Mouse (Mus musculus) intestine, embryonic 16.5 days (tissue): ENCODE measurements around the gene Nos2. TPM values are rescaled to one million over a fixed set of nuclear protein-coding genes. Genes with fewer than 3 reads are reported as not detected.

Experiments used
- ATAC-seq: fragments of 200-750 bp; cut with Nextera tagmentation; 2 replicates; pipeline ENCODE4 v1.8.0; 2017; ENCODE audit warnings: moderate TSS enrichment, moderate library complexity
- H3K27ac ChIP-seq: fragments of 300-500 bp; sonication (generic); 2 replicates; pipeline ENCODE4 v1.5.1; 2014; ENCODE audit warnings: mild to moderate bottlenecking, low read length
- H3K27me3 ChIP-seq: fragments of 300-500 bp; sonication (generic); replicated peaks from 2 replicates; pipeline ENCODE4 v1.6.1; 2014; ENCODE audit warnings: low read length, control low read depth, mixed read lengths; ENCODE audit not compliant: control insufficient read depth, insufficient read depth
- H3K36me3 ChIP-seq: fragments of 300-500 bp; sonication (generic); 2 replicates; pipeline ENCODE4 v1.6.1; 2014; ENCODE audit warnings: low read length, control low read depth; ENCODE audit not compliant: control insufficient read depth, insufficient read depth
- H3K4me1 ChIP-seq: fragments of 300-500 bp; sonication (generic); 2 replicates; pipeline ENCODE4 v1.6.1; 2014; ENCODE audit warnings: low read length, control low read depth, mixed read lengths; ENCODE audit not compliant: control insufficient read depth, insufficient read depth
- H3K4me2 ChIP-seq: fragments of 300-500 bp; sonication (generic); 2 replicates; pipeline ENCODE4 v1.6.1; 2014; ENCODE audit warnings: low read depth, low read length, control low read depth
- H3K4me3 ChIP-seq: fragments of 300-500 bp; sonication (generic); 2 replicates; pipeline ENCODE4 v1.5.1; 2014; ENCODE audit warnings: mild to moderate bottlenecking, low read length
- H3K9ac ChIP-seq: fragments of 300-500 bp; sonication (generic); 2 replicates; pipeline ENCODE4 v1.6.1; 2014; ENCODE audit warnings: low read depth, low read length
- H3K9me3 ChIP-seq: fragments of 300-500 bp; sonication (generic); 2 replicates; pipeline ENCODE4 v1.6.1; 2016; ENCODE audit warnings: low read length, control low read depth; ENCODE audit not compliant: control insufficient read depth
- WGBS: fragments of 180-500 bp; shearing (Covaris S2); extraction: QIAGEN DNeasy Blood & Tissue Kit; methylation state at CpG from one replicate; pipeline ENCODE4 v1.1.7; 2014; 5-methylcytosine and 5-hydroxymethylcytosine counted together
- polyA plus RNA-seq: library from polyadenylated mRNA; unstranded; fragments of >200 nt; fragmentation: Nextera tagmentation; extraction: Ambion mirVana; gene quantifications from 2 replicates; pipeline ENCODE4 v1.2.1, GENCODE M21; 2015

Nos2 gene
- polyA plus RNA-seq, 1 experiment from 2014 or later, result 1.1 TPM

GRCm38 (mm10) chr11:78916410-78916809 lies 4.2 kb upstream of the Nos2 start:
- Histone ChIP-seq H3K27ac (no peak overlapping the region), H3K4me1 (no peaks in the 10 kb centered on the region), H3K4me2 (no peak overlapping the region), H3K9ac (no peak overlapping the region), H3K4me3 (no peak overlapping the region), H3K36me3 (no peaks in the 10 kb centered on the region), H3K27me3 (0 out of 2 replicates have a peak, but pooled peaks cover 2% of the 10 kb centered on the region), H3K9me3 (no peaks in the 10 kb centered on the region)
- no peak for ATAC-seq
- WGBS, result 77% methylated on average over 1 of the region's 1 CpGs

GRCm38 (mm10) chr11:78919745-78920144 lies 842 bp upstream of the Nos2 start:
- Histone ChIP-seq H3K9me3 (no peaks in the 10 kb centered on the region), H3K4me1 (peaks cover 3% of the 10 kb centered on the region; the same call in 1 of the 2 replicates), H3K27me3 (peaks cover 13% of the 10 kb centered on the region; the same call in 1 of the 2 replicates), H3K27ac (no peak overlapping the region), H3K4me3 (no peak overlapping the region), H3K9ac (no peak overlapping the region), H3K4me2 (no peak overlapping the region), H3K36me3 (no peaks in the 10 kb centered on the region)
- ATAC-seq, result no peak
- 72% methylated on average over 4 of the region's 4 CpGs for WGBS

- Histone ChIP-seq H3K4me1 (peaks cover 5% of the 10 kb centered on the region; the same call in 1 of the 2 replicates), H3K27ac (no peak overlapping the region), H3K36me3 (no peaks in the 10 kb centered on the region), H3K4me2 (no peak overlapping the region), H3K4me3 (no peak overlapping the region), H3K9ac (no peak overlapping the region), H3K27me3 (peaks cover 24% of the 10 kb centered on the region), H3K9me3 (no peaks in the 10 kb centered on the region)
- 29% methylated on average over 8 of the region's 8 CpGs for WGBS
- peak; percentile 81 for ATAC-seq
Observed at GRCm38 (mm10) chr11:78922678-78923407, 2.3 kb downstream of the Nos2 start.

DNA sequence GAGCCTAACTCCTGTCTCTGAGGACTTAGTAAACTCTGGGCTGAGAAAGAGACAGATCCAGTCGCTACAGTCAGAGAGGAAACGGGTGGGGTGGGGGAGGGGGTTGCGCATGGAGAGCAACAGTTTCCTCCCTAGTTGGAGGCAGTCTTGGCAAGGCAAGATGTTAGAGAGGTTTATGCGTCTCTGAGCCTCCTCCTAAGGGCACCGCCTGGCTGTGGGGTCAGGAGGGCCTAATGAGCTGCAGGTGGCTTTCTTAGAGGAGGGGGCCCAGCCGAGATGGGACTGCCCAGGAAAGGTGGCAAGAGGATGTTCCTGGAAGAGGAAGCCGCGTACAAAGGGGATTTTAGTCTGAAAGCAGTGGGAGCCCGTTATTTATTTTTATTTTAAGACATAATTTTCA lies 3.5 kb downstream of the Nos2 start:
- 23% methylated on average over 9 of the region's 9 CpGs for WGBS
- Histone ChIP-seq H3K4me1 (peaks cover 5% of the 10 kb centered on the region; the same call in 1 of the 2 replicates), H3K9ac (no peak overlapping the region), H3K4me2 (no peak overlapping the region), H3K9me3 (no peaks in the 10 kb centered on the region), H3K4me3 (no peak overlapping the region), H3K27ac (no peak overlapping the region), H3K27me3 (peaks cover 24% of the 10 kb centered on the region), H3K36me3 (no peaks in the 10 kb centered on the region)
- no peak for ATAC-seq

DNA sequence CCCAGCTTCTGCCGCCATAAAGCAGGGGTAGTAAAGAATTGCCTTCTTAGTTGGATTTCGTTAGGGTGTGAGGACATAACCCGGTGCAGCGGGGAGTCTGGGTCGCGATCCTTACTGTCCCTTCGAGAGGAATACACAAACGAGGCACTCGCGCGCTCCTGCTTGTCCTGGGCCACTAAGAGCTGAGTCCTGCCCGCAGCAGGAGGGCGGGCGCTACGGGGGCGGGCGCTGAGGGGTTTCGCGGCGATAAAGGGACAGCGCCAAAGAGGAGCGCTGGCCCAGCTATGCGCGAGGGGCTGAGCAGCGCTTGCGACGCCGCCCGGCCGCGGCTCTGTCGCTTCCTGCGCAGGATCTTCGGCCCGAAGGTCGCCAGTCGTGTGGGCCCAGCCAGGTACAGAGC lies 4.3 kb downstream of the Nos2 start:
- WGBS, result 1% methylated on average over 37 of the region's 37 CpGs
- peak; percentile 32; the same call in 1 of the 2 replicates for ATAC-seq
- Histone ChIP-seq H3K4me3 (peak overlapping the region; percentile 46), H3K9me3 (no peaks in the 10 kb centered on the region), H3K27me3 (peaks cover 24% of the 10 kb centered on the region), H3K4me2 (peak overlapping the region; percentile 68), H3K4me1 (peaks cover 5% of the 10 kb centered on the region; the same call in 1 of the 2 replicates), H3K36me3 (no peaks in the 10 kb centered on the region), H3K9ac (peak overlapping the region; percentile 51), H3K27ac (no peak overlapping the region)

DNA sequence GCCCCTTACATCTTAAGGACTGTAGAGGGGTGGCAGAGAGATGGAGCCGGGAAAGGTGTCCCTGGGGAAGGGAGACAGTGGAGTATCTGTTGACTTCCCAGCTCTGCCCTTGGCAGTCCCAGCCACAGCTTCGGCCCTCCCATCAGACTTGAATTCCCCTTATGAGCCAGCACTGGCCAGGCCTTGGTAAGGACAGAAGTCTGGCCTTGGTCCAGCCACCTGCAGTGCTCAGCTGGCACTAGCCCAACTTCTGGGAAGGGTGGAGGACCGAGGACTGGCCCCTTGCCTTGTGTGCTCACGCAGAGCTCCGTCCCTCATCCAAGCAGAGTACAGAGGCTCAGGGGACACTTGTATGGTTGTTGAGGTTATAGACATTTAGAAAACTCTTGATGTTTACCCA lies 8.8 kb downstream of the Nos2 start:
- Histone ChIP-seq H3K4me2 (no peak overlapping the region), H3K9me3 (no peaks in the 10 kb centered on the region), H3K27ac (no peak overlapping the region), H3K27me3 (peaks cover 16% of the 10 kb centered on the region), H3K36me3 (no peaks in the 10 kb centered on the region), H3K9ac (no peak overlapping the region), H3K4me1 (peaks cover 5% of the 10 kb centered on the region; the same call in 1 of the 2 replicates), H3K4me3 (no peak overlapping the region)
- 61% methylated on average over 5 of the region's 5 CpGs for WGBS
- no peak for ATAC-seq

DNA sequence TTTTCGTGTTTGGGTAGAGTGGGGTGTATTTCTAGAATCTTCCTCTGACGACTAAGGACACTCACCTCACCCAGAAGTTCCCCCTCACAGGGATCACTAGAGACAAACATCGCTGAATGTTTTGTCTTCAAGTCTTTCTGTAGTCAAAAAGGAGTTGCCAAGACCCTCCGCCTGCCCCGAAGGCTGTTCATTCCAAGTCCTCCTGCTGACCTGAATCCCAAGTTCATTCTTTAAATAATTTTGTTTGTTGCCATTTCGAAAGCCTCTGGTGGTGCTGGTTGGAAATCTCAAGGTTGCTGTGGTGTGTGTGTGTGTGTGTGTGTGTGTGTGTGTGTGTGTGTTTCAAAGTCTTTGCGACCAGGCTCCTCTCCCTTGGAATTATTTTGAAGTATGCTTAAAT lies 13.7 kb downstream of the Nos2 start:
- Histone ChIP-seq H3K27me3 (no peaks in the 10 kb centered on the region), H3K36me3 (no peaks in the 10 kb centered on the region), H3K9ac (no peak overlapping the region), H3K27ac (no peak overlapping the region), H3K4me3 (no peak overlapping the region), H3K4me1 (no peaks in the 10 kb centered on the region), H3K9me3 (no peaks in the 10 kb centered on the region), H3K4me2 (no peak overlapping the region)
- WGBS, result 79% methylated on average over 7 of the region's 7 CpGs
- ATAC-seq, result no peak

DNA sequence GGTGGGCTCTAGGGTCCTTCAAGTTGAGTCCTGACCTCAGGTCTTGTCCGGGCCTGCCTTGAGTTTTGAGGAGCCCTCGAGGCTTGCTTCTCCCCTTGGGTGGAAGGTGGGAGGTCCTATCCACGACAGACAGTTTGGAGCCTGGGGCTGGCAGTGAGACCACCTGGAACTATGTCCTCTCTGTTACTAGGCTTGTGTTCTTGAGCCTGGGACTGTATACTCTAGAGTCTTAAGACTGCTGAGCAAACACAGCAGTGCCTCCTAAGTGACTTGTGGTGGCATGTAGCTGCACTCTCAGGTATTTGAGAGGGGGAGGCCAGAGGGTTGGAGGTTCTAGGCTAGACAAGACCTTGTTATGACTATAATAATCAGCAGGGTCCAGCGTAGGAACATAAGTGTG lies 14.1 kb downstream of the Nos2 start:
- ATAC-seq, result no peak
- WGBS, result 74% methylated on average over 4 of the region's 4 CpGs
- Histone ChIP-seq H3K9ac (no peak overlapping the region), H3K4me2 (no peak overlapping the region), H3K4me3 (no peak overlapping the region), H3K27ac (no peak overlapping the region), H3K36me3 (no peaks in the 10 kb centered on the region), H3K27me3 (no peaks in the 10 kb centered on the region), H3K4me1 (no peaks in the 10 kb centered on the region), H3K9me3 (no peaks in the 10 kb centered on the region)

- H3K9ac ChIP-seq, result no peak overlapping the region
- 85% methylated on average over 6 of the region's 6 CpGs for WGBS
- H3K4me3 ChIP-seq, result no peak overlapping the region
- H3K27me3 ChIP-seq, result no peaks in the 10 kb centered on the region
- no peaks in the 10 kb centered on the region for H3K4me1 ChIP-seq
- no peak for ATAC-seq
- H3K36me3 ChIP-seq, result no peaks in the 10 kb centered on the region
- H3K9me3 ChIP-seq, result no peaks in the 10 kb centered on the region
- H3K4me2 ChIP-seq, result no peak overlapping the region
- H3K27ac ChIP-seq, result no peak overlapping the region
Observed at GRCm38 (mm10) chr11:78935178-78935577, 14.6 kb downstream of the Nos2 start.

GRCm38 (mm10) chr11:78943083-78943482 lies 22.5 kb downstream of the Nos2 start:
- Histone ChIP-seq H3K36me3 (no peaks in the 10 kb centered on the region), H3K9me3 (no peaks in the 10 kb centered on the region), H3K9ac (no peak overlapping the region), H3K27ac (no peak overlapping the region), H3K4me1 (no peaks in the 10 kb centered on the region), H3K27me3 (no peaks in the 10 kb centered on the region), H3K4me2 (no peak overlapping the region), H3K4me3 (no peak overlapping the region)
- WGBS, result 94% methylated on average over 1 of the region's 1 CpGs
- no peak for ATAC-seq
